Mouse (Mus musculus) kidney, embryonic 15.5 days (tissue): Measurements from ENCODE around the gene H2al1j. TPM values are rescaled to one million over a fixed set of nuclear protein-coding genes. Genes with fewer than 3 reads are reported as not detected.
"Not testable (repeated sequence)": the region's sequence is repeated elsewhere in the genome, so short reads cannot be mapped to it uniquely, and the experiment has no call there.

Experiments
- ATAC-seq: fragments of 200-750 bp; cut with Nextera tagmentation; replicated peaks from 2 replicates; pipeline ENCODE4 v1.8.0; 2017; ENCODE audit warnings: moderate TSS enrichment; ENCODE audit not compliant: low FRiP score
- H3K27ac ChIP-seq: fragments of 300-500 bp; sonication (generic); 2 replicates; pipeline ENCODE4 v1.5.1; 2015; ENCODE audit warnings: mild to moderate bottlenecking, inconsistent platforms
- H3K27me3 ChIP-seq: fragments of 300-500 bp; sonication (generic); 2 replicates; pipeline ENCODE4 v1.6.1; 2015; ENCODE audit warnings: inconsistent platforms
- H3K36me3 ChIP-seq: fragments of 300-500 bp; sonication (generic); 2 replicates; pipeline ENCODE4 v1.6.1; 2015; ENCODE audit warnings: inconsistent platforms
- H3K4me1 ChIP-seq: fragments of 300-500 bp; sonication (generic); 2 replicates; pipeline ENCODE4 v1.6.1; 2015; ENCODE audit warnings: inconsistent platforms
- H3K4me2 ChIP-seq: fragments of 300-500 bp; sonication (generic); 2 replicates; pipeline ENCODE4 v1.6.1; 2015; ENCODE audit warnings: moderate library complexity, mild to moderate bottlenecking, inconsistent platforms
- H3K4me3 ChIP-seq: fragments of 300-500 bp; sonication (generic); replicated peaks from 2 replicates; pipeline ENCODE4 v1.5.1; 2015; ENCODE audit warnings: mild to moderate bottlenecking, inconsistent platforms
- H3K9ac ChIP-seq: fragments of 300-500 bp; sonication (generic); 2 replicates; pipeline ENCODE4 v1.6.1; 2015; ENCODE audit warnings: mild to moderate bottlenecking, inconsistent platforms
- H3K9me3 ChIP-seq: fragments of 300-500 bp; sonication (generic); replicated peaks from 2 replicates; pipeline ENCODE4 v1.6.1; 2016; ENCODE audit warnings: inconsistent platforms
- WGBS: fragments of 180-500 bp; shearing (Covaris S2); methylation state at CpG from one replicate; pipeline ENCODE4 v1.1.7; 2015; ENCODE audit warnings: mixed read lengths; 5-methylcytosine and 5-hydroxymethylcytosine counted together
- polyA plus RNA-seq: library from polyadenylated mRNA; unstranded; fragments of >200 nt; fragmentation: Nextera tagmentation; extraction: Ambion mirVana; gene quantifications from 2 replicates; pipeline ENCODE4 v1.2.1, GENCODE M21; 2015

The H2al1j gene
- polyA plus RNA-seq, 1 experiment from 2014 or later = not detected

DNA sequence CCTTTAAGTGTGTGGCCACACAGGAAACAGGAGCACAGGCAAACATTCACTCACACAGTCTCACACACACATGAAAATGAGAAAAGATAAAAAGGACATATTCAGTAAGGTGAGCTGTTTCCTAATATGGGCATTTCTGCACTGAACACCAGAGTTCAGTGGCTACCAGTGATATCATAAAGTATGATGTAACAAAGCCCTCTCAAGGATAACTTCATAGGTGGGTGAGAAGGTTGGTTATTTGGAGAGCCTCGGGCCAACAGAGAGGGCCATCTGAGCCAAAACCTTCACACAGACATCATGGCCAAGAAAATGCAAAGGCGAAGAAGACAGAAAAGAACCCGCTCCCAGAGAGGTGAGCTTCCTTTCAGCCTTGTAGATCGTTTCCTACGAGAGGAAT lies 3.3 kb upstream of the H2al1j start, which contains the start of gene H2al1i:
TSS of gene H2al1i (plus strand) at position 301 of the 400 bp plus-strand sequence.
- H3K27ac ChIP-seq, H3K36me3 ChIP-seq: not testable (repeated sequence)
- 60% methylated on average over 1 of the region's 5 CpGs for WGBS

DNA sequence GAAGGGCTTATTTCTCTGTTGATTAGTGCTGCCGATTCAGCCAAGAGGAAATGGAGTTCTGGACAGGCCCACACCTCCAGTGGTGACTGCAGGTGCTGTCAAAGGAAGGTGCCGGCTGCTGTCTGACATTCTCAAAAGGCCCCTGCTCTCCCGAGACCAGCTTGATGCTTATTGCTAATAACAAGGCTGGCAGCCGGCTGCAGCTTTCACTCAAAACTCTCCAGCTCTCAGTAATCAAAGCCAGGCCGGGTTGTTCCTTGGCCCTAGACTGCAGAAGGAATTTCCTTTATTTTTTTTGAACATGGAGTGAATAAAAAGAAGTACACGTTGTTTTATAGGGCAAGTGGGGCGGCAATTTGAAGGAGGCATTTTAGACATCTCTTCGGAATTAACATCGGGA lies 18.1 kb downstream of the H2al1j start:
- Histone ChIP-seq H3K27me3 (peaks cover 22% of the 10 kb centered on the region), H3K4me3 (no peak overlapping the region), H3K9ac (no peak overlapping the region), H3K27ac (no peak overlapping the region), H3K4me2 (no peak overlapping the region), H3K9me3 (no peaks in the 10 kb centered on the region), H3K4me1 (no peaks in the 10 kb centered on the region), H3K36me3 (no peaks in the 10 kb centered on the region)
- ATAC-seq = no peak
- 73% methylated on average over 9 of the region's 9 CpGs for WGBS

More for the DNA sequence above, 3.3 kb upstream of the H2al1j start, which contains the start of gene H2al1i:
- H3K9me3 ChIP-seq, H3K9ac ChIP-seq, ATAC-seq, H3K27me3 ChIP-seq, H3K4me2 ChIP-seq, H3K4me3 ChIP-seq, H3K4me1 ChIP-seq: not testable (repeated sequence)

DNA sequence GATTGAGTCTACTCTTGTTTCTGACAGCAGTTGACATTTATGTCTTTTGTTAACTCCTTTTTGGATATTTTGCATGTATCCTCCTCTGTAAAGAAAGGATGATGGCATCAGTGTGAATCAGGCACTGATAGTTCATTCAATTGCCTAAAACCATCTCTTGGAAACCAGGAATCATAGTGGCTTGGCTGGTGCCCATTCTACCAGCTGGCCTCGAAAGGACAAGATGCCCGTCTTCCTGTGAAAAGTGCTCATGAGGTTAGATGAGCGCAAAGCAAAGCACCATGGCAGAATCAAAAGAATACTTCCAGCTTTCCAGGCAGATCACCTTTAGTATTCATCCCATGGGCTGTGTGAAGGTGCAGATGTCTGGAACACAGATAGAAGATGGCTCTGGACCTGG lies 19.1 kb downstream of the H2al1j start:
- Histone ChIP-seq H3K4me2 (no peak overlapping the region), H3K27me3 (peaks cover 25% of the 10 kb centered on the region), H3K4me3 (no peak overlapping the region), H3K4me1 (no peaks in the 10 kb centered on the region), H3K36me3 (no peaks in the 10 kb centered on the region), H3K9me3 (no peaks in the 10 kb centered on the region), H3K9ac (no peak overlapping the region), H3K27ac (no peak overlapping the region)
- WGBS = 88% methylated on average over 3 of the region's 3 CpGs
- ATAC-seq = no peak

DNA sequence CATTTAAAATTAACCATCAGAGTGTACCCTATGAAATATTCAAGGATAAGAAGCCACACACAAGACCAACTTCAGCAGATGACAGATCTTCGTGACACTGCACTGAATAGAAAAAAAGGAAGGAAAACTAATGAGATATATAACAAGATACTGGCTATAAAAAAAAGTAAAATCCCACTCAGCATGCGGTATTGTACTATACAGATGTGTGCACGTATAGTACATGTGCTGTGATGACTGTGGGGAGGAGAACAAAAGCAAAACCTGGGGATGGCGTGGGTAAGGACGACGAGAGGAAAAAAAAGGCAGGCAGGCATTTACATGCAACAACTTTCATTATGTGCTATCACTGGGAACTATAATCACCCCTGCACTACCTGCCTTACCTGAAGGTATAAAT lies 33.2 kb downstream of the H2al1j start:
- Histone ChIP-seq H3K36me3 (no peaks in the 10 kb centered on the region), H3K4me2 (no peak overlapping the region), H3K9me3 (no peaks in the 10 kb centered on the region), H3K4me3 (no peak overlapping the region), H3K4me1 (no peaks in the 10 kb centered on the region), H3K27ac (no peak overlapping the region), H3K27me3 (peaks cover 56% of the 10 kb centered on the region), H3K9ac (no peak overlapping the region)
- ATAC-seq = no peak
- 89% methylated on average over 6 of the region's 6 CpGs for WGBS

DNA sequence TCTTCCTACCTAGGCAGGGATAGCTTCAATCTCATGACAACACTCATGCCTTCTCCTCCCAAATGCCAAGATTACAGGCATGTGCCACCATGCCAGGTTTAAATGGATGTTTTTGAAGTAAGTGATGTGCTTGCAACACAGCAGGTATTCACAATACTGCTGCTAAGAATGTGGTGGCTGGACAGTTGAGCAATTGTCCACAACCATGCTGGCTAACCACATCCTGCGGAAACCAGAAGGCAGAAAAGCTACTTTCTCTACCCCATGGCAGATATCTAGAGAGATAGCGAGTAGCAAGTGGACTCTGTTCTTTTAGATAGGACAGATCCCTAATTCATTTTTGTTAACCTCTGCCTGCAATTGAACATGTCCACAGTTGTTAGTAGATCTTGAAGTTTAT lies 33.6 kb downstream of the H2al1j start:
- Histone ChIP-seq H3K4me3 (no peak overlapping the region), H3K4me2 (no peak overlapping the region), H3K9me3 (no peaks in the 10 kb centered on the region), H3K36me3 (no peaks in the 10 kb centered on the region), H3K27ac (no peak overlapping the region), H3K9ac (no peak overlapping the region), H3K4me1 (no peaks in the 10 kb centered on the region), H3K27me3 (peaks cover 58% of the 10 kb centered on the region)
- no peak for ATAC-seq
- 88% methylated on average over 2 of the region's 2 CpGs for WGBS

DNA sequence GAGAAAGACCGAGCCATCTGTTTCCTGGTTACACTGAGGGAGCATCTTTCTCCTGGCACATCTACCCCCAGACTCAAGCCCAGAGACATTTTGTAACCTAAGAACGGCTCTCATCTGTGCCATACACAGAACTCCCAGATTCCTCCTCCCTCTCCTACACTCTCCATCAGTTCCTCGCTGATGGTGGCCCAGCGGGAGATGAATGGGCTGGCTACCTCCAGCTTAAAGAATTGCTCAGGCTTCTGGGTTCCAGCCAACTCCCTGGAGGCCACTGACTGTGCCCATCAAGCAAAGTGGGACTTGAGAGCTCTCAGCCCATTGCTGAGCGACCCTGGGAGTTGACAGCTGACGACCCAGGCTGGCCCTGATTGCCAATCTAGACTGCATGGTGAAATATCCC lies 36.3 kb downstream of the H2al1j start:
- Histone ChIP-seq H3K4me3 (no peak overlapping the region), H3K27ac (no peak overlapping the region), H3K9me3 (no peaks in the 10 kb centered on the region), H3K36me3 (no peaks in the 10 kb centered on the region), H3K4me2 (no peak overlapping the region), H3K27me3 (peaks cover 51% of the 10 kb centered on the region), H3K9ac (no peak overlapping the region), H3K4me1 (no peaks in the 10 kb centered on the region)
- WGBS = 71% methylated on average over 6 of the region's 6 CpGs
- ATAC-seq = no peak

DNA sequence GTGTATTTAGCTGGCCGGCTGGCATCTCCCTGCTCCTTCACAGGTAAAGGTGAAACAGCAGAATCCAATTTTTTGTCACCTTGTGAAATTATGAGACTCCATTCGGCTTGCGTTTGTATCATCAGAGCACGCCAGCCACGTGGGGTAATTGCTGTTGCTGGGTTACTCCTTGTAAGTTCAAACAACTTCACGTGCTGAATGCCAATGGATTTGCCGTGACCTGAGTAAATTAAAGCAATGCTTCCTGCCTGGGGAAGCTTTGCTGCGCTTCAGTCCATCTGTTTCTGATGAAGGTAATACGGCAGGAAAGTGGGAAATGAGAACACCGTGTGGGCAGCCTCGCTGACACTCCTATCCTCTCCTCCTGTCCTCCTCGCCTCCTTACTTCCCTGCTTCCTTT lies 37.5 kb downstream of the H2al1j start:
- H3K4me2 ChIP-seq = no peak overlapping the region
- no peak overlapping the region for H3K9ac ChIP-seq
- ATAC-seq = no peak
- no peaks in the 10 kb centered on the region for H3K4me1 ChIP-seq
- H3K9me3 ChIP-seq = no peaks in the 10 kb centered on the region
- no peak overlapping the region for H3K4me3 ChIP-seq
- no peaks in the 10 kb centered on the region for H3K36me3 ChIP-seq
- WGBS = 67% methylated on average over 12 of the region's 12 CpGs
- no peak overlapping the region for H3K27ac ChIP-seq
- H3K27me3 ChIP-seq = peaks cover 49% of the 10 kb centered on the region

Other genes starting within 250 kb of the H2al1j start
- not detected in 2 replicates for gene H2al1a, start 28.6 kb upstream of the H2al1j start, polyA plus RNA-seq
- gene H2al1b, start 25.4 kb upstream of the H2al1j start, polyA plus RNA-seq = not detected in 2 replicates
- not detected in 2 replicates for gene H2al1c, start 22.2 kb upstream of the H2al1j start, polyA plus RNA-seq
- gene H2al1d, start 19.0 kb upstream of the H2al1j start, polyA plus RNA-seq = not detected in 2 replicates
- gene H2al1e, start 15.9 kb upstream of the H2al1j start, polyA plus RNA-seq = not detected in 2 replicates
- not detected in 2 replicates for gene H2al1f, start 12.7 kb upstream of the H2al1j start, polyA plus RNA-seq
- not detected in 2 replicates for gene H2al1g, start 9.6 kb upstream of the H2al1j start, polyA plus RNA-seq
- not detected in 2 replicates for gene H2al1h, start 6.3 kb upstream of the H2al1j start, polyA plus RNA-seq
- gene H2al1i, start 3.2 kb upstream of the H2al1j start, polyA plus RNA-seq = not detected in 2 replicates